Mouse (Mus musculus) intestine, embryonic 14.5 days (tissue): ENCODE results near the gene Pnkd. TPM values are rescaled to one million over a fixed set of nuclear protein-coding genes. Genes with fewer than 3 reads are reported as not detected.

Experiments used
- ATAC-seq: fragments of 200-750 bp; cut with Nextera tagmentation; replicated peaks from 2 replicates; pipeline ENCODE4 v1.8.0; 2017; ENCODE audit warnings: low read depth, moderate number of reproducible peaks, moderate TSS enrichment, moderate library complexity; ENCODE audit not compliant: low FRiP score, low TSS enrichment
- DNase-seq: peaks from one replicate; pipeline ENCODE4 v3.0.0-alpha.2; 2018; ENCODE audit warnings: low spot score
- H3K27ac ChIP-seq: fragments of 300-500 bp; sonication (generic); 2 replicates; pipeline ENCODE4 v1.5.1; 2014; ENCODE audit warnings: low read depth, mild to moderate bottlenecking, control low read depth
- H3K27me3 ChIP-seq: fragments of 300-500 bp; sonication (generic); replicated peaks from 2 replicates; pipeline ENCODE4 v1.6.1; 2014; ENCODE audit warnings: low read length, control low read depth; ENCODE audit not compliant: control insufficient read depth, insufficient read depth
- H3K36me3 ChIP-seq: fragments of 300-500 bp; sonication (generic); 2 replicates; pipeline ENCODE4 v1.6.1; 2014; ENCODE audit warnings: low read length, control low read depth; ENCODE audit not compliant: control insufficient read depth, insufficient read depth
- H3K4me1 ChIP-seq: fragments of 300-500 bp; sonication (generic); replicated peaks from 2 replicates; pipeline ENCODE4 v1.6.1; 2014; ENCODE audit warnings: low read length, control low read depth, mixed read lengths; ENCODE audit not compliant: control insufficient read depth, insufficient read depth
- H3K4me2 ChIP-seq: fragments of 300-500 bp; sonication (generic); 2 replicates; pipeline ENCODE4 v1.6.1; 2014; ENCODE audit warnings: low read length
- H3K4me3 ChIP-seq: fragments of 300-500 bp; sonication (generic); 2 replicates; pipeline ENCODE4 v1.5.1; 2014; ENCODE audit warnings: low read depth, low read length, control low read depth, mixed read lengths
- H3K9ac ChIP-seq: fragments of 300-500 bp; sonication (generic); 2 replicates; pipeline ENCODE4 v1.6.1; 2014; ENCODE audit warnings: mild to moderate bottlenecking, low read length
- H3K9me3 ChIP-seq: fragments of 300-500 bp; sonication (generic); 2 replicates; pipeline ENCODE4 v1.6.1; 2016; ENCODE audit warnings: low read length, control low read depth; ENCODE audit not compliant: control insufficient read depth
- WGBS: fragments of 180-500 bp; shearing (Covaris S2); extraction: QIAGEN DNeasy Blood & Tissue Kit; methylation state at CpG from one replicate; pipeline ENCODE4 v1.1.7; 2014; 5-methylcytosine and 5-hydroxymethylcytosine counted together
- polyA plus RNA-seq: library from polyadenylated mRNA; unstranded; fragments of >200 nt; fragmentation: Nextera tagmentation; extraction: Ambion mirVana; gene quantifications from 2 replicates; pipeline ENCODE4 v1.2.1, GENCODE M21; 2014

The Pnkd gene
- polyA plus RNA-seq, 1 experiment from 2014 or later = 142 TPM

- H3K9me3 ChIP-seq = no peaks in the 10 kb centered on the region
- H3K4me2 ChIP-seq = no peak overlapping the region
- no peaks in the 10 kb centered on the region for H3K27me3 ChIP-seq
- H3K36me3 ChIP-seq = no peaks in the 10 kb centered on the region
- no peak overlapping the region for H3K27ac ChIP-seq
- DNase-seq (no peak), ATAC-seq (peak; percentile 14; the same call in 1 of the 2 replicates)
- H3K9ac ChIP-seq = no peak overlapping the region
- WGBS = 56% methylated on average over 17 of the region's 17 CpGs
- H3K4me3 ChIP-seq = no peak overlapping the region
- 0 out of 2 replicates have a peak, but pooled peaks cover under 1% of the 10 kb centered on the region for H3K4me1 ChIP-seq
Observed at GRCm38 (mm10) chr1:74362325-74363229, 77.8 kb downstream of the Pnkd start.

GRCm38 (mm10) chr1:74363437-74363836 is 78.7 kb downstream of the Pnkd start:
- WGBS = 60% methylated on average over 5 of the region's 5 CpGs

GRCm38 (mm10) chr1:74364270-74364669 is 79.5 kb downstream of the Pnkd start:
- H3K27ac ChIP-seq = no peak overlapping the region
- H3K36me3 ChIP-seq = no peaks in the 10 kb centered on the region
- no peak overlapping the region for H3K4me2 ChIP-seq
- no peaks in the 10 kb centered on the region for H3K9me3 ChIP-seq
- WGBS = 69% methylated on average over 8 of the region's 8 CpGs
- H3K4me1 ChIP-seq = peaks cover 11% of the 10 kb centered on the region; the same call in 1 of the 2 replicates
- ATAC-seq (no peak), DNase-seq (no peak)
- no peak overlapping the region for H3K9ac ChIP-seq
- H3K4me3 ChIP-seq = no peak overlapping the region
- H3K27me3 ChIP-seq = no peaks in the 10 kb centered on the region

More at GRCm38 (mm10) chr1:74363437-74363836, 78.7 kb downstream of the Pnkd start:
- no peak for DNase-seq
- H3K4me1 ChIP-seq = peaks cover 9% of the 10 kb centered on the region; the same call in 1 of the 2 replicates
- no peaks in the 10 kb centered on the region for H3K9me3 ChIP-seq
- no peak for ATAC-seq
- H3K4me2 ChIP-seq = no peak overlapping the region
- no peak overlapping the region for H3K27ac ChIP-seq
- H3K9ac ChIP-seq = no peak overlapping the region
- no peak overlapping the region for H3K4me3 ChIP-seq
- no peaks in the 10 kb centered on the region for H3K27me3 ChIP-seq
- no peaks in the 10 kb centered on the region for H3K36me3 ChIP-seq

GRCm38 (mm10) chr1:74367886-74368645 is 83.3 kb downstream of the Pnkd start:
- H3K9me3 ChIP-seq = no peaks in the 10 kb centered on the region
- ATAC-seq (peak; percentile 84), DNase-seq (peak; percentile 68)
- WGBS = 13% methylated on average over 34 of the region's 34 CpGs
- peak overlapping the region; percentile 36 for H3K4me3 ChIP-seq
- H3K27me3 ChIP-seq = no peaks in the 10 kb centered on the region
- H3K9ac ChIP-seq = peak overlapping the region; percentile 42; the same call in 1 of the 2 replicates
- peaks cover 11% of the 10 kb centered on the region; the same call in 1 of the 2 replicates for H3K4me1 ChIP-seq
- H3K27ac ChIP-seq = no peak overlapping the region
- H3K4me2 ChIP-seq = peak overlapping the region; percentile 65
- no peaks in the 10 kb centered on the region for H3K36me3 ChIP-seq

GRCm38 (mm10) chr1:74370040-74370439 is 85.3 kb downstream of the Pnkd start:
- H3K4me3 ChIP-seq = no peak overlapping the region
- H3K4me2 ChIP-seq = no peak overlapping the region
- H3K36me3 ChIP-seq = no peaks in the 10 kb centered on the region
- DNase-seq = no peak
- H3K9ac ChIP-seq = no peak overlapping the region
- 46% methylated on average over 4 of the region's 4 CpGs for WGBS
- H3K27ac ChIP-seq = no peak overlapping the region
- H3K9me3 ChIP-seq = no peaks in the 10 kb centered on the region
- no peaks in the 10 kb centered on the region for H3K27me3 ChIP-seq
- no peak for ATAC-seq
- peaks cover 11% of the 10 kb centered on the region; the same call in 1 of the 2 replicates for H3K4me1 ChIP-seq

GRCm38 (mm10) chr1:74373372-74373771 is 88.6 kb downstream of the Pnkd start:
- ATAC-seq (no peak), DNase-seq (no peak)
- no peak overlapping the region for H3K27ac ChIP-seq
- no peak overlapping the region for H3K4me2 ChIP-seq
- no peak overlapping the region for H3K4me3 ChIP-seq
- H3K36me3 ChIP-seq = no peaks in the 10 kb centered on the region
- H3K9ac ChIP-seq = no peak overlapping the region
- no peaks in the 10 kb centered on the region for H3K27me3 ChIP-seq
- peaks cover 2% of the 10 kb centered on the region; the same call in 1 of the 2 replicates for H3K4me1 ChIP-seq
- H3K9me3 ChIP-seq = no peaks in the 10 kb centered on the region
- 83% methylated on average over 4 of the region's 4 CpGs for WGBS

- H3K27me3 ChIP-seq = no peaks in the 10 kb centered on the region
- H3K4me1 ChIP-seq = no peaks in the 10 kb centered on the region
- WGBS = 65% methylated on average over 8 of the region's 8 CpGs
- no peak within 1 kb of the TSS for H3K27ac ChIP-seq
- no peak within 1 kb of the TSS for H3K9ac ChIP-seq
- no peaks in the 10 kb centered on the region for H3K9me3 ChIP-seq
- no peaks in the 10 kb centered on the region for H3K36me3 ChIP-seq
- no peak within 1 kb of the TSS for H3K4me2 ChIP-seq
- no peak for DNase-seq
- H3K4me3 ChIP-seq = no peak within 1 kb of the TSS
- ATAC-seq = no peak
Observed at GRCm38 (mm10) chr1:74374980-74375379, 90.2 kb downstream of the Pnkd start, which contains the start of gene Slc11a1. Gene Slc11a1 (plus strand): TSS chr1:74375195.

GRCm38 (mm10) chr1:74375561-74375960 is 90.8 kb downstream of the Pnkd start:
- 71% methylated on average over 10 of the region's 10 CpGs for WGBS
- Histone ChIP-seq H3K4me3 (no peak overlapping the region), H3K9me3 (no peaks in the 10 kb centered on the region), H3K9ac (no peak overlapping the region), H3K27me3 (no peaks in the 10 kb centered on the region), H3K36me3 (no peaks in the 10 kb centered on the region), H3K4me1 (no peaks in the 10 kb centered on the region), H3K4me2 (no peak overlapping the region), H3K27ac (no peak overlapping the region)
- DNase-seq (no peak), ATAC-seq (no peak)
